9 mouse cellular contexts compared by ENCODE assay signal in genomic region chr8:102783821-102784591, GRCm38 (mm10). TPM values are rescaled to one million over a fixed set of nuclear protein-coding genes. Genes with fewer than 3 reads are reported as not detected.
DNase-seq lines count a peak whose midpoint lies in the region; ATAC-seq and TF ChIP-seq lines count a peak whose summit lies in the region.
"Had no signal": no experiment of that assay in that cellular context is flagged by ENCODE, and none has a peak within 500 bp of the region (broad histone marks: within the 10 kb centered on the region; RNA-seq: fewer than 3 reads in every experiment).

No protein-coding gene starts in this region.

- 0 out of 2 replicates have a peak, but pooled peaks cover under 1% of the 10 kb centered on the region for H3K36me3 ChIP-seq in embryonic facial prominence, embryonic 12.5 days
- H3K36me3 ChIP-seq in heart, embryonic 13.5 days, result no peaks in the 10 kb centered on the region
- H3K36me3 ChIP-seq in lung, embryonic 14.5 days (ENCODE audit: insufficient read depth), result peaks cover 6% of the 10 kb centered on the region; the same call in 1 of the 2 replicates
- H3K36me3 ChIP-seq: G1E had no signal

- H3K9me3 ChIP-seq in embryonic facial prominence, embryonic 12.5 days, result no peaks in the 10 kb centered on the region
- H3K9me3 ChIP-seq in heart, embryonic 13.5 days, result no peaks in the 10 kb centered on the region
- H3K9me3 ChIP-seq in lung, embryonic 14.5 days (ENCODE audit: low read depth, low read length), result no peaks in the 10 kb centered on the region

- peak overlapping the region; percentile 99 for H3K9ac ChIP-seq in embryonic facial prominence, embryonic 12.5 days
- H3K9ac ChIP-seq in heart, embryonic 13.5 days, result peak overlapping the region; percentile 94
- H3K9ac ChIP-seq in lung, embryonic 14.5 days, result peak overlapping the region; percentile 99

- ATAC-seq in embryonic facial prominence, embryonic 12.5 days (ENCODE audit: insufficient number of reproducible peaks, insufficient read depth, low FRiP score, low TSS enrichment), result no peak
- no peak for ATAC-seq in heart, embryonic 13.5 days (ENCODE audit: extremely low read depth, insufficient number of reproducible peaks, low FRiP score, low TSS enrichment)
- peak; percentile 9; the same call in 1 of the 2 replicates for ATAC-seq in lung, embryonic 14.5 days (ENCODE audit: insufficient read depth)
- ATAC-seq in megakaryocyte, adult 5-6 weeks (ENCODE audit: poor library complexity, severe bottlenecking), result no peak

- H3K27ac ChIP-seq in embryonic facial prominence, embryonic 12.5 days, result peak overlapping the region; percentile 97
- H3K27ac ChIP-seq in heart, embryonic 13.5 days (replicated peaks), result peak overlapping the region; percentile 92
- peak overlapping the region; percentile 99 for H3K27ac ChIP-seq in lung, embryonic 14.5 days (ENCODE audit: low read depth)

- TF ChIP-seq CTCF in lung, embryonic 14.5 days (IDR thresholded peaks at IDR 0.05; ENCODE audit: low read depth), result no peak

- peak overlapping the region; percentile 90 for H3K4me3 ChIP-seq in embryonic facial prominence, embryonic 12.5 days
- peak overlapping the region; percentile 74 for H3K4me3 ChIP-seq in heart, embryonic 13.5 days
- peak overlapping the region; percentile 85 for H3K4me3 ChIP-seq in lung, embryonic 14.5 days (ENCODE audit: low read depth, low read length)

- H3K27me3 ChIP-seq in embryonic facial prominence, embryonic 12.5 days, result no peaks in the 10 kb centered on the region
- H3K27me3 ChIP-seq in heart, embryonic 13.5 days (replicated peaks), result peaks cover 52% of the 10 kb centered on the region
- H3K27me3 ChIP-seq in lung, embryonic 14.5 days (ENCODE audit: insufficient read depth, low read length), result no peaks in the 10 kb centered on the region

- H3K4me1 ChIP-seq in embryonic facial prominence, embryonic 12.5 days, result peaks cover 29% of the 10 kb centered on the region; the same call in 1 of the 2 replicates
- peaks cover 22% of the 10 kb centered on the region; the same call in 1 of the 2 replicates for H3K4me1 ChIP-seq in heart, embryonic 13.5 days
- H3K4me1 ChIP-seq in lung, embryonic 14.5 days (ENCODE audit: insufficient read depth), result no peaks in the 10 kb centered on the region

- peak overlapping the region; percentile 78 for H3K4me2 ChIP-seq in embryonic facial prominence, embryonic 12.5 days (replicated peaks)
- peak overlapping the region; percentile 95 for H3K4me2 ChIP-seq in heart, embryonic 13.5 days
- H3K4me2 ChIP-seq in lung, embryonic 14.5 days, result peak overlapping the region; percentile 82

- DNase-seq in layer of hippocampus, adult 11-12 months (ENCODE audit: low spot score), result peak; percentile 46
- DNase-seq in layer of hippocampus, adult 9-10 months (ENCODE audit: low spot score), result no peak
- peak; percentile 15 to 48 for DNase-seq in kidney, postnatal 25 days
- DNase-seq in lung, embryonic 14.5 days, result peak; percentile 64
- DNase-seq in retina, embryonic 14.5 days (ENCODE audit: low spot score), result peak; percentile 70

- under 1% methylated on average over 42 of the region's 42 CpGs for WGBS in embryonic facial prominence, embryonic 12.5 days
- WGBS in heart, embryonic 13.5 days, result under 1% methylated on average over 42 of the region's 42 CpGs
- WGBS in lung, embryonic 14.5 days, result under 1% methylated on average over 42 of the region's 42 CpGs

RNA-seq across cellular contexts. Expression of gene Cdh11, which starts 1.4 kb away (rescaled TPM):
- 207 and 218 TPM in 2 replicates for polyA plus RNA-seq in embryonic facial prominence, embryonic 12.5 days (2016; fragmentation: Nextera tagmentation; extraction: Ambion mirVana)
- 60.4 and 68.2 TPM in 2 replicates for polyA plus RNA-seq in heart, embryonic 13.5 days (2015; fragmentation: Nextera tagmentation; extraction: Ambion mirVana)
- 249 and 263 TPM in 2 replicates for polyA plus RNA-seq in lung, embryonic 14.5 days (2014; fragmentation: Nextera tagmentation; extraction: Ambion mirVana)
- 0.36 and 1.3 TPM in 2 replicates for total RNA-seq in megakaryocyte, adult 5-6 weeks (2015)
- 0.26 and 1.4 TPM in 2 replicates for total RNA-seq in megakaryocyte, adult 5-6 weeks (2017)
- polyA plus RNA-seq: G1E had no signal
